Mouse (Mus musculus) liver, embryonic 14.5 days (tissue): ENCODE results near the gene Mink1. TPM values are rescaled to one million over a fixed set of nuclear protein-coding genes. Genes with fewer than 3 reads are reported as not detected.

Experiments used
- ATAC-seq: fragments of 200-750 bp; cut with Nextera tagmentation; 2 replicates; pipeline ENCODE4 v1.8.0; 2017; ENCODE audit warnings: moderate number of reproducible peaks, mild to moderate bottlenecking, moderate library complexity; ENCODE audit not compliant: insufficient read depth
- DNase-seq, 3 experiments: peaks; one replicate each; pipeline ENCODE4 v3.0.0-alpha.2; 2012 to 2013; ENCODE audit warnings: low read depth in 3 of 3, low spot score in 3 of 3
- H3K27ac ChIP-seq: fragments of 300-500 bp; sonication (generic); 2 replicates; pipeline ENCODE4 v1.5.1; 2014; ENCODE audit warnings: moderate library complexity, mild to moderate bottlenecking, control low read depth, inconsistent platforms
- H3K27me3 ChIP-seq: fragments of 300-500 bp; sonication (generic); 2 replicates; pipeline ENCODE4 v1.6.1; 2014; ENCODE audit warnings: mild to moderate bottlenecking, low read length, moderate library complexity; ENCODE audit not compliant: control insufficient read depth, insufficient read depth
- H3K36me3 ChIP-seq: fragments of 300-500 bp; sonication (generic); replicated peaks from 2 replicates; pipeline ENCODE4 v1.6.1; 2014; ENCODE audit warnings: low read depth; ENCODE audit not compliant: control insufficient read depth, insufficient read depth
- H3K4me1 ChIP-seq, 2 experiments: fragments of 200-500 bp in 1 of 2; fragments of 300-500 bp in 1 of 2; sonication (generic) in 1 of 2; replicated peaks; 2 replicates each; pipeline ENCODE4 v1.6.1; 2012 to 2014; ENCODE audit warnings: antibody characterized with exemption in 1 of 2, inconsistent platforms in 1 of 2, low read length in 1 of 2; ENCODE audit not compliant: control insufficient read depth in 2 of 2, insufficient read depth in 2 of 2
- H3K4me2 ChIP-seq: fragments of 300-500 bp; sonication (generic); 2 replicates; pipeline ENCODE4 v1.6.1; 2014; ENCODE audit warnings: low read depth, mild to moderate bottlenecking, control low read depth, moderate library complexity
- H3K4me3 ChIP-seq, 2 experiments: fragments of 200-500 bp in 1 of 2; fragments of 300-500 bp in 1 of 2; sonication (generic) in 1 of 2; 2 replicates each; pipeline ENCODE4 v1.5.1; 2012 to 2014; ENCODE audit warnings: low read depth in 2 of 2, low read length in 2 of 2, mild to moderate bottlenecking in 2 of 2, control low read depth in 1 of 2, inconsistent platforms in 1 of 2, moderate library complexity in 1 of 2; ENCODE audit not compliant: insufficient read depth in 1 of 2
- H3K9ac ChIP-seq: fragments of 300-500 bp; sonication (generic); replicated peaks from 2 replicates; pipeline ENCODE4 v1.6.1; 2014; ENCODE audit warnings: mild to moderate bottlenecking, control low read depth, moderate library complexity
- H3K9me3 ChIP-seq: fragments of 300-500 bp; sonication (generic); 2 replicates; pipeline ENCODE4 v1.6.1; 2016; ENCODE audit warnings: low read length, mixed read lengths; ENCODE audit not compliant: control insufficient read depth
- CTCF ChIP-seq: IDR thresholded peaks from 2 replicates; pipeline ENCODE4 v1.5.1; 2016; ENCODE audit warnings: antibody characterized with exemption, low read depth, control low read depth
- EP300 ChIP-seq: IDR thresholded peaks from 2 replicates; pipeline ENCODE4 v1.6.1; 2016; ENCODE audit warnings: antibody characterized with exemption, low read depth
- WGBS: fragments of 180-500 bp; shearing (Covaris S2); extraction: QIAGEN DNeasy Blood & Tissue Kit; methylation state at CpG from one replicate; pipeline ENCODE4 v1.1.7; 2014; ENCODE audit not compliant: insufficient replicate concordance; 5-methylcytosine and 5-hydroxymethylcytosine counted together
- polyA plus RNA-seq, 2 experiments: library from polyadenylated mRNA; depleted of rRNA in 1 of 2; stranded (reverse) in 1 of 2; unstranded in 1 of 2; fragments of >200 nt; fragmentation: Nextera tagmentation in 1 of 2; extraction: Ambion mirVana in 1 of 2; gene quantifications; 2 replicates each; pipeline versions ENCODE4 v1.2.1 to v1.2.3; 2012 to 2014

The Mink1 gene
- polyA plus RNA-seq, 2 experiments, result 3.7 to 14.1 TPM

DNA sequence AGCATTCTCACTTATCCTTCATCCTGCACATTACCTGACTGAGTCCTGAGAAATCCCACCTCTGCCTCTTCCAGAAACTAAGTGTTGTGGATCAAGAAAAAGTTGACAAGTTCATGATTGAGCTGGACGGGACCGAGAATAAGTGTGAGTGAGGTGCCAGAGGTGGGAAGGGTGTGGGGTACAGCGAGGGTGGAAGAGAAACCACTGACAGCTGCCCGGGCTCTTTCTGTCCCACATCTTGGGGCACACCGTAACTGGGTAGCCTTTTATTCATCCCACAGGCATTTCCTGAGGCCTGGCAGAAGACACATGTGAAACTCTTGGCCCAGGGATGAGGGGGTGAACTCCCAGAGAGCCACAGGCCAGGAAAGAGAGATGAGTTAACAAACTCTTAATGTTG, 95.8 kb downstream of the Mink1 start:
- no peak overlapping the region for H3K4me2 ChIP-seq
- H3K9ac ChIP-seq, result no peak overlapping the region
- no peak overlapping the region for H3K4me3 ChIP-seq
- H3K4me1 ChIP-seq, result peaks cover 15 to 20% of the 10 kb centered on the region in 2 experiments
- H3K27ac ChIP-seq, result no peak overlapping the region
- no peak for TF ChIP-seq CTCF
- H3K36me3 ChIP-seq, result peaks cover 5% of the 10 kb centered on the region
- H3K27me3 ChIP-seq, result no peaks in the 10 kb centered on the region; the same call in 1 of the 2 replicates
- no peak for DNase-seq
- no peaks in the 10 kb centered on the region for H3K9me3 ChIP-seq
- WGBS, result 68% methylated on average over 5 of the region's 5 CpGs
- no peak for ATAC-seq

DNA sequence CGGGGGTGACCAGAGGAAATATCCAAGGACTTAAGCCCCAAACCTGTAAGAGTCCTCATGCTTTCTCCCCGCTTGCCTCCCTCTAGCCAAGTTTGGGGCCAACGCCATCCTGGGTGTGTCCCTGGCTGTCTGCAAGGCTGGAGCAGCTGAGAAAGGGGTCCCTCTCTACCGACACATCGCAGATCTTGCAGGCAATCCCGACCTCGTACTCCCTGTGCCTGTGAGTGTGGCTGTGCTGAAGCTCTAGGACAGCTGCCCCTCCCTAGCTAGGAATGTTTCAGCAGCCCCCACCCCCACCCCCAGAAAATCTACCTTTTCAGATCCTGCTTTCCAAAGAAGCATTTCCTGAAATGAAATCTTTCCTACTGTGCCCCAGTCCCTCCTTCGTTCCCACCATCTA, 96.3 kb downstream of the Mink1 start:
- H3K9me3 ChIP-seq, result no peaks in the 10 kb centered on the region
- ATAC-seq (no peak), DNase-seq (no peak)
- peaks cover 5% of the 10 kb centered on the region for H3K36me3 ChIP-seq
- no peak overlapping the region for H3K27ac ChIP-seq
- no peak overlapping the region for H3K4me3 ChIP-seq
- no peak overlapping the region for H3K4me2 ChIP-seq
- H3K27me3 ChIP-seq, result no peaks in the 10 kb centered on the region; the same call in 1 of the 2 replicates
- H3K9ac ChIP-seq, result no peak overlapping the region
- 59% methylated on average over 8 of the region's 8 CpGs for WGBS
- peaks cover 15 to 20% of the 10 kb centered on the region in 2 experiments for H3K4me1 ChIP-seq
- TF ChIP-seq EP300 (no peak), CTCF (no peak)

DNA sequence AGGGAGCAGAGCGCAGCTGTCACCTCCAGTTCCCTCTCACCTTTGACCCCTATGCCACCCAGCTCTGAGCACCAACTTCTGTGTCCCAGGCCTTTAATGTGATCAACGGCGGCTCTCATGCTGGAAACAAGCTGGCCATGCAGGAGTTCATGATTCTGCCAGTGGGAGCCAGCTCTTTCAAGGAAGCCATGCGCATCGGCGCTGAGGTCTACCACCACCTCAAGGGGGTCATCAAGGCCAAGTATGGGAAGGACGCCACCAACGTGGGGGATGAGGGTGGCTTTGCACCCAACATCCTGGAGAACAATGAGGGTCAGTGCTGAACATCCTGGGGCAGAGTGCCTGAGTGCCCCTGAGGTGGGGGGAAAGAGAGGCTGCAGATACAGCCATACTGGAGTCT, 97.9 kb downstream of the Mink1 start:
- 79% methylated on average over 8 of the region's 8 CpGs for WGBS
- peaks cover 17% of the 10 kb centered on the region for H3K36me3 ChIP-seq
- no peaks in the 10 kb centered on the region for H3K9me3 ChIP-seq

DNA sequence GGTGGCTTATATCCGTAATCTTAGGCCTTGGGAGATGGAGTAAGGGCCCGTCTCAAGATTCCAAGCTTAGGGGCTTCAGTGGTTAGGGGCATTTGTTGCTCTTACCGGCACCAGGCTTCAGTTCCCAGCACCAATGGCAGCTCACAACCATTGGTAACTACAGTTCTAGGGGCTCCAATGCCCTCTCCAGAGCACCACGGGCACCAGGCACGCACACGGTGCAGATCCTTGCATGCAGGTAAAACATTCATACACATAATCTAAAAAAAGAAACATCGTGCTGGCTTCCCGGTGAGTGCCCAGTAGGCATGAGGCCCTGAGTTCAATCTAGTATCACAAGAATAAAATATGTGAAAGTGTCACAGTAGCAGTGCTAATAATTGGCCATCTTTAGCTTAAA, 100.4 kb downstream of the Mink1 start:
- peaks cover 8% of the 10 kb centered on the region in 2 experiments for H3K4me1 ChIP-seq
- H3K27me3 ChIP-seq, result no peaks in the 10 kb centered on the region
- H3K27ac ChIP-seq, result no peak overlapping the region
- no peak for ATAC-seq
- no peak for DNase-seq
- H3K9me3 ChIP-seq, result no peaks in the 10 kb centered on the region
- H3K9ac ChIP-seq, result no peak overlapping the region
- WGBS, result 87% methylated on average over 8 of the region's 8 CpGs
- H3K36me3 ChIP-seq, result peaks cover 17% of the 10 kb centered on the region
- no peak overlapping the region for H3K4me3 ChIP-seq
- TF ChIP-seq CTCF (no peak), EP300 (no peak)
- H3K4me2 ChIP-seq, result no peak overlapping the region

More for the DNA sequence above, 97.9 kb downstream of the Mink1 start:
- Histone ChIP-seq H3K4me2 (no peak overlapping the region), H3K4me3 (no peak overlapping the region), H3K9ac (no peak overlapping the region), H3K27me3 (no peaks in the 10 kb centered on the region; the same call in 1 of the 2 replicates), H3K27ac (no peak overlapping the region), H3K4me1 (peaks cover 15 to 16% of the 10 kb centered on the region in 2 experiments)
- DNase-seq, result no peak
- TF ChIP-seq EP300 (no peak), CTCF (no peak)
- no peak for ATAC-seq

DNA sequence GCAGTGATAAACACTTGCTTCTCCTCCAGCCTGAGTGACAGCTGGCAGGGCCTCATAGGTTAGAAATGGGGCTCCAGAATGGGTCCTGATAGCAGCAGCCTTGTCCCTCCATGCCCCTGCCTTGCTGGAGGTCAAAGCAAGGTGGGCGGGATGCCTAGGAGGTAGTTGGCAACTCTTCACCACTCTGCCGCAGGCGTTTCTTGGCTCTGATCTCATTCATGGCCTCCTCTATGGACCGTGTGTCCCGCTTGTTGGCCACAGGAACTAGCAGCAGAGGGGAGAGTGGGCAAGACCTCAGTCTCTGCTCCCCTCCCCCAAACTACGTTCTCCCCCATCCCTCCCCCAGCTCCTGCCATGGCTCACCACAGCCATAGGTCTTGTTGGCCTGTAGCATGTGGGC, 101.3 kb downstream of the Mink1 start:
- H3K4me3 ChIP-seq, result no peak overlapping the region
- no peaks in the 10 kb centered on the region for H3K9me3 ChIP-seq
- no peaks in the 10 kb centered on the region for H3K27me3 ChIP-seq
- TF ChIP-seq EP300, result no peak
- H3K27ac ChIP-seq, result no peak overlapping the region
- no peak overlapping the region for H3K9ac ChIP-seq
- peaks cover 17% of the 10 kb centered on the region for H3K36me3 ChIP-seq
- no peak overlapping the region for H3K4me2 ChIP-seq
- 86% methylated on average over 6 of the region's 6 CpGs for WGBS
- ATAC-seq (no peak), DNase-seq (no peak)
- H3K4me1 ChIP-seq, result peaks cover 9 to 10% of the 10 kb centered on the region in 2 experiments

Other genes with a start within 250 kb of the Mink1 start
- 0.05 and 0.06 TPM in 2 replicates for gene Alox12e, start 240.3 kb upstream of the Mink1 start, polyA plus RNA-seq (2012; rRNA removed)
- gene Alox12e, start 240.3 kb upstream of the Mink1 start, polyA plus RNA-seq (2014; fragmentation: Nextera tagmentation; extraction: Ambion mirVana), result 0.10 TPM in 1 of 2 replicates, not detected in the other
- 0.78 and 1.3 TPM in 2 replicates for gene Alox15, start 210.8 kb upstream of the Mink1 start, polyA plus RNA-seq (2012; rRNA removed)
- gene Alox15, start 210.8 kb upstream of the Mink1 start, polyA plus RNA-seq (2014; fragmentation: Nextera tagmentation; extraction: Ambion mirVana), result 0.66 and 0.91 TPM in 2 replicates
- 9.6 and 9.8 TPM in 2 replicates for gene Pelp1, start 152.8 kb upstream of the Mink1 start, polyA plus RNA-seq (2012; rRNA removed)
- 12.1 and 13.8 TPM in 2 replicates for gene Pelp1, start 152.8 kb upstream of the Mink1 start, polyA plus RNA-seq (2014; fragmentation: Nextera tagmentation; extraction: Ambion mirVana)
- 17.8 and 19.4 TPM in 2 replicates for gene Arrb2, start 130.2 kb upstream of the Mink1 start, polyA plus RNA-seq (2012; rRNA removed)
- 9.8 and 11.0 TPM in 2 replicates for gene Arrb2, start 130.2 kb upstream of the Mink1 start, polyA plus RNA-seq (2014; fragmentation: Nextera tagmentation; extraction: Ambion mirVana)
- 11.9 and 12.8 TPM in 2 replicates for gene Med11, start 111.0 kb upstream of the Mink1 start, polyA plus RNA-seq (2012; rRNA removed)
- 17.0 and 20.0 TPM in 2 replicates for gene Med11, start 111.0 kb upstream of the Mink1 start, polyA plus RNA-seq (2014; fragmentation: Nextera tagmentation; extraction: Ambion mirVana)
- 0.28 and 0.31 TPM in 2 replicates for gene Zmynd15, start 103.4 kb upstream of the Mink1 start, polyA plus RNA-seq (2012; rRNA removed)
- 0.10 and 0.29 TPM in 2 replicates for gene Zmynd15, start 103.4 kb upstream of the Mink1 start, polyA plus RNA-seq (2014; fragmentation: Nextera tagmentation; extraction: Ambion mirVana)
- gene Cxcl16, start 102.9 kb upstream of the Mink1 start, polyA plus RNA-seq (2012; rRNA removed), result 0.94 and 1.1 TPM in 2 replicates
- 0.79 and 1.5 TPM in 2 replicates for gene Cxcl16, start 102.9 kb upstream of the Mink1 start, polyA plus RNA-seq (2014; fragmentation: Nextera tagmentation; extraction: Ambion mirVana)
- 0.90 and 1.4 TPM in 2 replicates for gene Tm4sf5, start 57.6 kb upstream of the Mink1 start, polyA plus RNA-seq (2012; rRNA removed)
- gene Tm4sf5, start 57.6 kb upstream of the Mink1 start, polyA plus RNA-seq (2014; fragmentation: Nextera tagmentation; extraction: Ambion mirVana), result 2.1 and 2.4 TPM in 2 replicates
- gene Vmo1, start 48.3 kb upstream of the Mink1 start, polyA plus RNA-seq (2012; rRNA removed), result 0.23 TPM in 1 of 2 replicates, not detected in the other
- gene Vmo1, start 48.3 kb upstream of the Mink1 start, polyA plus RNA-seq (2014; fragmentation: Nextera tagmentation; extraction: Ambion mirVana), result 0.21 and 0.51 TPM in 2 replicates
- gene Gltpd2, start 43.7 kb upstream of the Mink1 start, polyA plus RNA-seq (2012; rRNA removed), result 11.2 and 15.7 TPM in 2 replicates
- gene Gltpd2, start 43.7 kb upstream of the Mink1 start, polyA plus RNA-seq (2014; fragmentation: Nextera tagmentation; extraction: Ambion mirVana), result 18.4 and 20.3 TPM in 2 replicates
- gene Psmb6, start 37.5 kb upstream of the Mink1 start, polyA plus RNA-seq (2012; rRNA removed), result 155 and 171 TPM in 2 replicates
- gene Psmb6, start 37.5 kb upstream of the Mink1 start, polyA plus RNA-seq (2014; fragmentation: Nextera tagmentation; extraction: Ambion mirVana), result 345 and 363 TPM in 2 replicates
- not detected in 2 replicates for gene Gm40193, start 29.9 kb upstream of the Mink1 start, polyA plus RNA-seq (2012; rRNA removed)
- gene Gm40193, start 29.9 kb upstream of the Mink1 start, polyA plus RNA-seq (2014; fragmentation: Nextera tagmentation; extraction: Ambion mirVana), result not detected in 2 replicates
- 1.9 and 2.6 TPM in 2 replicates for gene Pld2, start 22.8 kb upstream of the Mink1 start, polyA plus RNA-seq (2012; rRNA removed)
- gene Pld2, start 22.8 kb upstream of the Mink1 start, polyA plus RNA-seq (2014; fragmentation: Nextera tagmentation; extraction: Ambion mirVana), result 1.3 and 1.5 TPM in 2 replicates
- not detected in 2 replicates for gene 4930544D05Rik, start 53.0 kb downstream of the Mink1 start, polyA plus RNA-seq (2012; rRNA removed)
- not detected in 2 replicates for gene 4930544D05Rik, start 53.0 kb downstream of the Mink1 start, polyA plus RNA-seq (2014; fragmentation: Nextera tagmentation; extraction: Ambion mirVana)
- not detected in 2 replicates for gene Chrne, start 56.3 kb downstream of the Mink1 start, polyA plus RNA-seq (2012; rRNA removed)
- not detected in 2 replicates for gene Chrne, start 56.3 kb downstream of the Mink1 start, polyA plus RNA-seq (2014; fragmentation: Nextera tagmentation; extraction: Ambion mirVana)
- gene Gp1ba, start 76.2 kb downstream of the Mink1 start, polyA plus RNA-seq (2012; rRNA removed), result 4.5 TPM in 2 replicates
- gene Gp1ba, start 76.2 kb downstream of the Mink1 start, polyA plus RNA-seq (2014; fragmentation: Nextera tagmentation; extraction: Ambion mirVana), result 7.6 and 9.1 TPM in 2 replicates
- 47.7 and 48.4 TPM in 2 replicates for gene Rnf167, start 84.4 kb downstream of the Mink1 start, polyA plus RNA-seq (2012; rRNA removed)
- 56.0 and 66.9 TPM in 2 replicates for gene Rnf167, start 84.4 kb downstream of the Mink1 start, polyA plus RNA-seq (2014; fragmentation: Nextera tagmentation; extraction: Ambion mirVana)
- 39.0 and 43.9 TPM in 2 replicates for gene Slc25a11, start 84.6 kb downstream of the Mink1 start, polyA plus RNA-seq (2012; rRNA removed)
- gene Slc25a11, start 84.6 kb downstream of the Mink1 start, polyA plus RNA-seq (2014; fragmentation: Nextera tagmentation; extraction: Ambion mirVana), result 60.8 and 67.8 TPM in 2 replicates
- gene Pfn1, start 91.8 kb downstream of the Mink1 start, polyA plus RNA-seq (2012; rRNA removed), result 421 and 438 TPM in 2 replicates
- gene Pfn1, start 91.8 kb downstream of the Mink1 start, polyA plus RNA-seq (2014; fragmentation: Nextera tagmentation; extraction: Ambion mirVana), result 957 and 1,007 TPM in 2 replicates
- gene Eno3, start 94.3 kb downstream of the Mink1 start, polyA plus RNA-seq (2012; rRNA removed), result 3.4 and 3.7 TPM in 2 replicates
- gene Eno3, start 94.3 kb downstream of the Mink1 start, polyA plus RNA-seq (2014; fragmentation: Nextera tagmentation; extraction: Ambion mirVana), result 3.6 and 3.9 TPM in 2 replicates
- gene Spag7, start 106.5 kb downstream of the Mink1 start, polyA plus RNA-seq (2012; rRNA removed), result 24.6 and 42.0 TPM in 2 replicates
- 27.4 and 29.6 TPM in 2 replicates for gene Spag7, start 106.5 kb downstream of the Mink1 start, polyA plus RNA-seq (2014; fragmentation: Nextera tagmentation; extraction: Ambion mirVana)
- 2.7 and 3.1 TPM in 2 replicates for gene Camta2, start 125.2 kb downstream of the Mink1 start, polyA plus RNA-seq (2012; rRNA removed)
- gene Camta2, start 125.2 kb downstream of the Mink1 start, polyA plus RNA-seq (2014; fragmentation: Nextera tagmentation; extraction: Ambion mirVana), result 2.1 and 2.5 TPM in 2 replicates
- 0.63 and 1.2 TPM in 2 replicates for gene Inca1, start 137.3 kb downstream of the Mink1 start, polyA plus RNA-seq (2012; rRNA removed)
- gene Inca1, start 137.3 kb downstream of the Mink1 start, polyA plus RNA-seq (2014; fragmentation: Nextera tagmentation; extraction: Ambion mirVana), result 0.71 and 1.4 TPM in 2 replicates
- 4.6 and 5.9 TPM in 2 replicates for gene Kif1c, start 137.7 kb downstream of the Mink1 start, polyA plus RNA-seq (2012; rRNA removed)
- gene Kif1c, start 137.7 kb downstream of the Mink1 start, polyA plus RNA-seq (2014; fragmentation: Nextera tagmentation; extraction: Ambion mirVana), result 2.2 and 2.9 TPM in 2 replicates
- gene Zfp3, start 201.3 kb downstream of the Mink1 start, polyA plus RNA-seq (2012; rRNA removed), result 0.38 and 0.64 TPM in 2 replicates
- gene Zfp3, start 201.3 kb downstream of the Mink1 start, polyA plus RNA-seq (2014; fragmentation: Nextera tagmentation; extraction: Ambion mirVana), result 0.85 and 1.1 TPM in 2 replicates
- gene Scimp, start 249.7 kb downstream of the Mink1 start, polyA plus RNA-seq (2012; rRNA removed), result 0.10 and 0.12 TPM in 2 replicates
- 0.51 and 0.64 TPM in 2 replicates for gene Scimp, start 249.7 kb downstream of the Mink1 start, polyA plus RNA-seq (2014; fragmentation: Nextera tagmentation; extraction: Ambion mirVana)